Mouse (Mus musculus): ENCODE results near the gene Tkt.

- TF ChIP-seq POLR2A (IDR thresholded peaks at IDR 0.05; ENCODE audit: insufficient read depth, low read depth, low read length) = no peak
- no peak for TF ChIP-seq CTCF (IDR thresholded peaks at IDR 0.05; ENCODE audit: insufficient read depth, low read depth, low read length)
These were observed 18.2 kb downstream of the Tkt start for GRCm38 (mm10) chr14:30566317-30566716.

All from olfactory bulb, adult 2 months (tissue).